Mouse (Mus musculus): ENCODE measurements around the gene Map2k5.

Gene Map2k5

GRCm38 (mm10) chr9:63338716-63339115 is 39.0 kb downstream of the Map2k5 start:
- DNase-seq = no peak

DNA sequence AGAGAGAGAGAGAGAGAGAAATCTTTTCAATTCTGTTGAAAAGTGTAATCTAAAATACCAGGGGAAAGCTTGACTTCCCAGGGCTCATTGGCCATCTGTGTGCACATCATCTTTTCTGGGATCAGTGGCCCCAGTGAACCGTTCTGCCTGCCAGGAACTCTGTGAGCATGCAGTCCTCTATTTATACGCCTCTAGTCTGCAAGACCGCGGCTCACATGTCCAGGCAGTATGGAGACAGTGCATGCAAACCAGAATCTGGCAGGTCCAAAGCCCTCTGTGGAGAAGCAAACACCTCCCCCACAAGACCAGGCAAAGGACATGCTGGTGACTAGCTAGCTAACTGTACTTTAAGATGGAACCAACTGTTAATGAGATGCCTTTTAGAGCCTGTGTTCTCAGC is 41.9 kb downstream of the Map2k5 start:
- peak in 1 of 2 experiments; percentile 31 for DNase-seq

DNA sequence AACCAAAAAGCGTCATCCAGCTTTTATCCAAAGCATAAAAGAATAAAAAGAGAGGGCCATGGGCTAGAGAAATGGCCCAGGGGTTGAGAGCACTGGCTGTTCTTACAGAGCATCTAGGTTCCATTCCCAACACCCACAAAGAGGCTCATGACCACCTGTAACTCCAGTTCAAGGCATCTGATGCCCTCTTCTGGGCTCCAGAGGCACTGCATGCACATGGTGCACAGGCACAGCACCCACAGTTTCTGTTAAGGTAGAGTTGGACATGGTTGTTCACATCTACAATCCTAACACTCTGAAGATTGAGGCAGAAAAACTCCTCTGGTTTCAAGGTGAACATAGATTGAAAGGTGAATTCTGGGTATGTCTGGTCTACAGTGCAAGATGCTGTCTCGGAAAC is 44.6 kb downstream of the Map2k5 start:
- DNase-seq = peak in 1 of 2 experiments; percentile 42

DNA sequence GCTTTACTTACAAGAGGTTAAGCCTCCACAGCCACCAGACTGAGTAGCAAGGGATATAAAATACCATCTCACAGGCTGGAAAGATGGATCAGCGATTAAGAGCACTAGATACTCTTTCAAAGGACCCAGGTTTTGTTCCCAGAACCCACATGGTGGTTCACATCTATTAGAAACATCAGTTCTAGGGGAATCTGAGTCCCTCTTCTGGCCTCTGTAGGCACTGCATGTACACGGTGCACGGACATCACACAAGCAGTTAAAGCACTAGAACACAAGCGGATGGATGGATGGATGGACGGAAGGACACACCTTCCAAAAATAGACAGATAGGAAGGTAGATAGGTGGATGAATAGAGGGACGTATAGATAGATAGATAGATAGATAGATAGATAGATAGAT is 46.5 kb downstream of the Map2k5 start:
- DNase-seq = no peak

DNA sequence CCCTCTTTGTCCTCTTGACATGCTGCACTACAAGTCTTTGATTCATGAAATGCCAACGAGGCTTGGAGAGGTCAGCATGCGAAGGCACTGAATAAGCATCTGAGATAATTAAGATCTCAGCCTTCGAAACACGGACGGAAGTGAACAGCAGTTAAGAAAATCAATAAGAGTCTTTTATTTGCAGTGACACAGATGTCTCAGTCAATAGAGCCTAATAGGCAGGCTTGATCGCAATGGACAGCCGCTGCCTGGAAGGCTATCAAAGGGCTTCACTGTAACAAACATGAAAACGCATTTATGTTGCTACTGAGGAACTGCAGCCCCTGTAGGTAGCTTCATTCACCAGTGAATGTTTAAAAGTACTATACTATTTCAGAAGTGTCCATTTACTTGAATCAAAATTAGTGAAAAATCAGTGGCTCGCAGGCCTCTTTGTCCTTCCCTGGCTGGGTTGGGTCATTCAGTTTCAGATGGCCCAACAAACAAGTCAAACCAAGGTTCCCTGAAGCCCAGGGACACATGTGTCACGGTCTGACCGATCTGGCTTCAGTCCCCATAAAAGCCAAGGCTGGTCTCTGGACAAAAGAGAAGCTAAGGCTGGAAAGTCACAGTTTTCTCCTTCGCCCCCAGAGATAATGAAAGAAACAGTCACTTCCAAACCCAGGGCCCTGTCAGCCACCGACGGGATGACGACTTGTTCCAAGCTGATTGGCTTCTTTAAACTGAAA is 48.6 kb downstream of the Map2k5 start:
- DNase-seq = no peak

GRCm38 (mm10) chr9:63315231-63315630 is 62.5 kb downstream of the Map2k5 start:
- DNase-seq = no peak

GRCm38 (mm10) chr9:63314126-63314525 is 63.6 kb downstream of the Map2k5 start:
- peak in 1 of 2 experiments; percentile 49 for DNase-seq

- DNase-seq = no peak
Measured at GRCm38 (mm10) chr9:63309956-63310355, 67.7 kb downstream of the Map2k5 start.

- no peak for DNase-seq
Measured at GRCm38 (mm10) chr9:63309008-63309407, 68.7 kb downstream of the Map2k5 start.

GRCm38 (mm10) chr9:63308441-63308840 is 69.3 kb downstream of the Map2k5 start:
- peak; percentile 45 to 52 for DNase-seq

- DNase-seq = peak; percentile 59 to 63
Measured at GRCm38 (mm10) chr9:63302511-63302910, 75.2 kb downstream of the Map2k5 start.

- DNase-seq = no peak
Measured at GRCm38 (mm10) chr9:63298656-63299055, 79.0 kb downstream of the Map2k5 start.

DNA sequence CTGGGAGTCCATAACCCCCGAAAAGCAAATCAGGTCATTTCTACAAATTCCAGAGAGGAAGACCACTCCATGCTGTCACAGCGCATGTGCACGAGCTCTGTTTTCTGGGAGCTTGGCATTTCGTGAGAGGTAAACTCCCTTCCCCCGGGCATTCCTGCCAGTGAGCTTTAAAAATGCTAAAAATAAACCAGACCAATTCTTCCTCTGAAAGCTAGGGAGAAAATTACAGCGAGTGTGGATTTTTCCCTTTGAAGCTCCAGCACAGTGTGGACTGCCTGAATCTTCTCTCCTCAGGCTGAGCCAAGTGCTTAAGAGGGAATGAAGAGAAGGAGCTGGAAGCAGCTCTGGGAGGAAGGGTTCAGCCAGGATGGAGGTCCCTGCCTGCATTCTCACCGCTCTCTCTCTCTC is 82.1 kb downstream of the Map2k5 start:
- peak; percentile 59 to 62 for DNase-seq

DNA sequence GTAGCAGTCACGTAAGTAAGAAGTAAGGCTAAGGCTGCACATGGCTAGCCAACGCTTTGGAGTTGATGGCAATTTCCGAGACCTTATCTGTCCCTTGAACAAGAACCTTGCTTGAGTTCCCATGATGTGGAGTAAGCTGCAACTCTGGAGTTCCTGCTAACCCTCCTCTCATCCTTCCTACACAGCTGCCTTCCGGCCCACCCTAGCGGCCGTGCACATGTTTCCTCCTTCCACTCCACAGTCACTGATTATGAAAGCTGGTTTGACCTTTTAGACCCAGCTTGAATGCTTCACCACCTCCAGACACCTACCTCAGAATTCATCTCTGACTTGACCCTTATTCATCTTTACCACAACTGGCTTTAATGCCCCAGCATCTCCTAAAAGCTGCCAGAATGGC is 82.9 kb downstream of the Map2k5 start:
- no peak for DNase-seq

DNA sequence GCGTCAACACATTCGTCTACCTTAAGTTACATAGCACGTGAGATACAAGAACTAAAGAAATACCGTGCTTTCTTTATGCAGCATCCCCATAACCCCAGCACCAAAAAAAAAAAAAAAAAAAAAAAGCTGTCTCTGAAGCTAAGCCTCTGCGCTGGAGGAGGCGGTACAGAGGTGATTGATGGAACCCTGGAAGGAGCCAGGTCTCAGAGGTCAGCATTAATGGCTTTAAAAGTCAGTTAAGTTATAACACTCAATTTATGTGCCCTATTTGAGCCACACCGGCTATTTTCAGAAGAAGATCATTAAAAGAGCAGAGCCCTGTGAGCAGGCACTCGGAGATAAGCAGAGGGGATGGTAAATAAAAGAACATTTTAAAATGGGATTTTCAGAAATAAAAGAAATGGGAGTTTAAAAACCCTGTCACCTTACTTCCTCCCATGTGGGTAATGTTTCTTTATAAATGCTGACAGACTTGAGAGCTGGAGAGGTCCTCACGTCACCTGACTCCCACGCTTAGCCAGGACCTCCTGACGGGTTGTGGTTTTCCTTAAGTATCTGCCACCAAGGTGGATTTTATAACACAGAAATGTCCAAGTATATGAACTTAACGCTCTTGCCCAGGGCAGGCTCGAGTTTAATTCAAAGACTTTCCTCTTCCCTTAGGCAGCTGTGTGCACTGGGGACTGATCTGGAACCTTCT is 83.8 kb downstream of the Map2k5 start:
- DNase-seq = no peak

DNA sequence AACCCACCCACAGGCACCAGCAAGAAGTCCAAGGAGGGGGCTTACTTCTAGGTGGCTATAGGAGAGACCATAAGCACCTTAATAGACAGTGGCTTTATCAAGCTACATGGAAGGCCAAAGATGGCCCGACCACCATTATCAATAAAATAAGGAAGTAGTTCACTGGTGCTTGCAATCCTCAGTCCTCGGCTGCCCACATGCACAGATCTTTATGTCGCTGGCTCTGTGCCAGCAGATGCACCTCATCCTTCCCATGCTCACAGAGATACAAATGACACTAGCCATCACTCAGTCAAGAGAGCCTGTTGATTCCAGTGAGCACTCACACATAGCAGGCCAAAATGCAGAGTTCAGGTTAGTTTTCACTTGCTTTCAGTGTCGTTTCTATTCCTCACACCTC is 89.0 kb downstream of the Map2k5 start:
- DNase-seq = no peak

DNA sequence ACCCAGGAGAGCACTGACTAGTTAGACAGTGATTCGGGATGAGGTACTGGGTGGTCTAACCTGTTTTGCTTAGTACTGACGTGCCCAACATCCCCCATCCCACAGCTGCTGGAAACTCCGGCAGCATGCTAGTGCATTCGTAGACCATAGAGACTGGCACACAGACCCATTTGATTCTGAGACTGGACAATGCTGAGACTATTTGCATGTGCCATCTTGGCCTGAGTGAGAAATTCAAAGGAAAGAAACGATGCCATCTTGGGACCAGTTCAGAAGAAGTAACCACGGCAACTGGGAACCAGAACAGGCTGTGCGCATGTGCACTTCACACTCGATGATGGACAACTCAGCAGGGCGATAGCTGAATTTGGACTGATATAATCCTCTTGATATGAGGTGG is 93.3 kb downstream of the Map2k5 start:
- DNase-seq = peak; percentile 37 to 38

DNA sequence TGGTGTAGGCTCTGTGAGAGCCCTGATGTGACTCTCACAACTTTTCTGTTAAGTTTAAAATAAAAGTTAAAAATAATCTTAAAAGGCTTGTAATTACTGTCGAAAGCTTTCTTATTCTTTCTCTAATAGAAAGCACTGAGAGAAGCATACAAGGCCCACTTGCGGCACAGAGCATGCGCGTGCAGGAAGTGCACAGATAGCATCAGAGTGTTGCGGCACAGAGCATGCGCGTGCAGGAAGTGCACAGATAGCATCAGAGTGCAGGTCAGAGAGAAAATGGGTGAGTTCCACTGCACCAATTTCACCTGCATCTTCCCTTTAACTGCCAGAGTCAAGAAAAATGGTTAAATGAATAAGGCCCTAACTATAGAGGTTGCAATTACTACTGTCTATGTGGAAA is 95.7 kb downstream of the Map2k5 start:
- no peak for DNase-seq

DNA sequence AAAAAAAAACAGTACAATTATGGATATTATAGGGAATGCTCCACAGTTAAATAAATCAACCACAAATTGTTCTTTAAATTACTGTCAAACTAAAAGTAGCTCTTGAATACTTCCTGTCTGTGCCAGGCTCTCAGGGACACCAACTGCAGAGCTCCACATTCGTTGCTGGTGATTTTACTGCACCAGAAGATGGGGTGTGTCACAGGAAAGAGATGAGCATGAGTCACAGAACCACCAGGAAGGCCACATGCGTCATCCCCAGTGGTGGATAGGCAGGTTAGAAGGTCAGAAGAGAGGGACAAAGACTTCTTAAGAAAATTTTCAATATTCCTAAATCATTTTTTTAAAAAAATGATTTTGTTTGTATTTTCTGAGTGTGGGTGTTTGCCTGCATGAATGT is 96.6 kb downstream of the Map2k5 start:
- DNase-seq = no peak

DNA sequence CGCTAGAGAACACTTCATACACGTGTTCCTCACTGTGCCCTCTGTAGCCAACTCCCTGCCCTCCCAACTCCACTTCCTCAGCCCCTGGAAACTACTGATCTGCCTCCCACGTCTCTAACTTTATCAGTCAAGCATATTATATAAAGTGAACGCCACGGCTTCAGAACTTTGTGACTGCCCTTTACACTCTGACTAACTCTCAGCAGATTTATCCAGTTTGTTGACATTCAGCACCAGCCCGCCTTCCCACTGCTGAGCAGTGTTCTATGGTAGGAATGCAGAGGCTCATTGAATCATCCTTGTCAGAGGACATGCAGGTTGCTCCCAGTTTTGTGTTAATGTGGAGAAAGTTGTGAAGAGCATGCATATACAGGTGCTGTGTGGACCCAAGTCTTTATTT is 103.9 kb downstream of the Map2k5 start:
- DNase-seq = no peak

DNA sequence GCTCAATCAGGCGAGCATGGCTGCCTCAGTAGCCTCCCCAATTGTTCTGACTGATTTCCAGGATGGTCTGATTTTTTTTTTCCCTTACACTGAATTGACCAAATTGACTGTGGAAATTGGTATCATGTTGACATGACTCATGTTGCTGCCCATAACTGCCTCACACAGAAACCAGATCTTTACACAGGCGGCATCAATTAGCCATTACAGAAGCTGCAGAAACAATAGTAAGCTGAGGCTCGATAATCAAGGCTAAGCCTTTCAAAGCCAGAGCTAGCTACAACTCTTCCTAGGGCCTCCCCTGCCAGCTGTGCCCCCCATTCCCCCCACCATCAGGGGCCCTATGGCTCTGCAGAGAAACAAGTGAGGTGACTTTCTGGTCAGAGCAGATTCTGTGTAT is 107.9 kb downstream of the Map2k5 start:
- DNase-seq = no peak

GRCm38 (mm10) chr9:63263188-63263587 is 114.5 kb downstream of the Map2k5 start:
- no peak for DNase-seq

GRCm38 (mm10) chr9:63258768-63259167 is 118.9 kb downstream of the Map2k5 start:
- DNase-seq = peak; percentile 48 to 61

DNA sequence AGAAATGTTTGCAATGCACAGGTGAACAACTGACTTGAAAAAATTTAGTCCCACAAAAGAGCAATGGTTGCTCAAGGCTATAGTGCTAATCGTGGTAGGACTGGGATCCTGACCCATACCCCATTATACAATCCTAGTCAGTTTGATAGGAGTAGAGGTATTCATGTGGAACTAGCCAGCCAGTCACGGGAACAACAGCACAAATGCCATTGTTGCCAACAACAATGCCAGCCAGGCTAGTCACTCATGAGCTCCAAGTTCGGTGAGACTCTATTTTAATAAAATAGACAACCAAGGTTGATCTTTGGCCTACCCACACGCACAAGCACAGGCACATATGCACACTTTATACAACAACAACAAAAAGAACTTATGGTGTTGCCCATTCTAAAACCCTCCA is 120.0 kb downstream of the Map2k5 start:
- DNase-seq = no peak
